Mouse (Mus musculus): Measurements from ENCODE around the gene Zdhhc23.

DNA sequence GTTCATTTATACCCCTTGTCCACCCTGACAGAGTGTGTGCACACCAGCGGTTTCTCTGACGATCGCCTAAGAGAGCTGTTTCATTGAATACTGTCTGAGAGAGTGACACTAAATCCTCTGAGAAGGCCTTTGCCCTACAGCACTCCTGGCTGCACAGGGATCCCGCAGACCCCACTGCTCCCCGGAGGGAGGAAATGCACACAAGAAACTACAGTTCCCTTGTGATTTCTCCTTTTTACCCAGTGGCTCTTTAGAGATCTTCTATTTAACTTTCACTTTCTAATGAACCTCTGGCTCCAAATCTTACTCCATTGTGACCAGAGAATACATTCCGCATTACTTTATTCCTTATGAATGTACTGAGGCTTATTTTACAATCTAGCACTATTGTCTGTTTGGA, 46.6 kb upstream of the Zdhhc23 start:
- no peak for TF ChIP-seq GATA1 (IDR thresholded peaks at IDR 0.05; ENCODE audit: low read length)
- TF ChIP-seq TAL1 (IDR thresholded peaks at IDR 0.05; ENCODE audit: low read length), result no peak

Measured in erythroblast, embryonic 14.5 days (primary cell).